Mouse (Mus musculus): Measurements from ENCODE around the gene Pusl1. TPM values are rescaled to one million over a fixed set of nuclear protein-coding genes. Genes with fewer than 3 reads are reported as not detected.

The Pusl1 gene
- polyA plus RNA-seq (2017; shearing (Covaris generic)): 10 to 100 TPM; 22.1 to 27.6 TPM

DNA sequence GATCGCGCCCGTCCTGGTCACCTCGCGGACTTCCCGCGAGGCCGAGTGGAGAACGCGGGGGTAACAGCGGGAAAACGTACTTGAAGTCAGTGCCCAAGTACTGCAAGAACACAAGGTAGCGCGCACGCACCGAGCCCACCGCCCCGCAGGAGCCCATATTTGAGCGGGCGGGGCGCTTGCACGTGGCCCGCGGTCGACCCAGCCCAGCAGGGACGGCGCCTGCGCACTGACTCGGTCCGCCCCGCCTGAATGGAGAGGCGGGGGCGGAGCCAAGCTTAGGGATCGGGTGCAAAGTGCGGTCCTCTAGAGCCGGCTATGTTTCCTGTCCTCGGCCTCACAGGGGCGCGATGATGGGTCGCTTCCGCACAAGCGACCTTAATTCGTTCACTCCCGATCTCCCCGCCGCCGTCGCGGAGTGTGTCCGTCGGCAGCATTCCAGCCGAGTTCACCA is at the start of gene Pusl1, which contains the start of gene Acap3:
Gene Pusl1 (minus strand): TSS at position 231 of the 451 bp plus-strand sequence.
Gene Acap3 (plus strand): TSS at position 272 of the 451 bp plus-strand sequence.
- peak; percentile 81 for ATAC-seq

DNA sequence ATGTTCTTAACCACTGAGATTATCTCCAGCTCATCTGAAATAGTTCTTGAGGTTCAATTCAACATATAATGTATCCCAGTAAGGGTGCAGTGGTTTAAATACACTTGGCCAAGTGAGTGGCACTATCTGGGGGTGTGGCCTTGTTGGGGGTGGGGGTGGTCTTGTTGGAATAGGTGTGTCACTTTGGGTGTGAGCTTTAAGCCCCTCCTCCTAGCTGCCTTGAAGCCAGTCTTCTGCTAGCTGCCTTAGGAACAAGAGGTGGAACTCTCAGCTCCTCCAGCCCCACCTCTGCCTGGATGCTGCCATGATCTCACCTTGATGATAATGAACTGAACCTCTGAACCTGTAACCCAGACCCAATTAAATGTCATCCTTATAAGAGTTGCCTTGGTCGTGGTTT is 40.5 kb upstream of the Pusl1 start:
- ATAC-seq: no peak

DNA sequence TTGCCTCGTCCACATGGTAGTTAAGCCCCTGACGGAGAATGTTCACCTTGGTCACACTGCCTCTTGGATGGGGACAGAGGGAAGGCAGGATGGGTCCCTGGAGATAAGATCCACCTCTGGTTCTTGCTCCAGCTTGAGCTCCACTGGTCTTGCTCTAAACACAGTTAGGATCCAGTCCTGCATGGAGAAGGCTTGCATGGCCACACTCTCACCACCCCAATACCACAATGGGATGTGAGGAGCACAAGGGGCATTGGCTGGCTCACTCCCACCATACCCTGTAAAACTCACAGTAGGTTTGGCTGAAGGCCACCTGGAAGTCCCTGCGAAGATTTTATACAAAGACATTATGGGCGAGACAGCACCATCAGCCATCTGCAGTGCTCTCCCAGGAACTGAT is 17.2 kb upstream of the Pusl1 start:
- ATAC-seq: no peak

GRCm38 (mm10) chr4:155908281-155908680 is 16.7 kb upstream of the Pusl1 start:
- ATAC-seq: no peak

GRCm38 (mm10) chr4:155907003-155907402 is 15.4 kb upstream of the Pusl1 start:
- no peak for ATAC-seq

DNA sequence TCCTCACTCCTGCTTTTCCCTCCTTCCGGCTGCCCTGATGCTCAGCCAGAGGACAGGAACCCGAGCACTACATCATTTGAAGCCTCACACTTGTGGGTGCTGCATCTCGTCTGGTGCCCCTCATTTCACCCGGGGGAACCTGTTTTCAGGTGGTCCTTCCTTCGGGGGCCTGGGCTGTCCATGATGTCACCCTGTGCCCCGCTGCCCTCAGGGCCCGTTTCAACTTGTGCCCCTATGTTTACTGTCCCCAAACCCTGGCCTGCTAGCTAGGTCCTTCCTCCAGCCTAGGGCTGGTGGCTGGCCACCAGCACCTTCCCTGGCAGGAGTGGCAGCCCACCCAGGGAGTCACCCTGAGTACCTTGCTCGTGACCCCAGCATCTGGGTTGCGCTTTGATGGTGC is 14.5 kb upstream of the Pusl1 start:
- no peak for ATAC-seq

- no peak for ATAC-seq
These were observed 14.1 kb upstream of the Pusl1 start for GRCm38 (mm10) chr4:155905634-155906033.

- ATAC-seq: no peak
These were observed 12.9 kb upstream of the Pusl1 start for GRCm38 (mm10) chr4:155904318-155905102.

DNA sequence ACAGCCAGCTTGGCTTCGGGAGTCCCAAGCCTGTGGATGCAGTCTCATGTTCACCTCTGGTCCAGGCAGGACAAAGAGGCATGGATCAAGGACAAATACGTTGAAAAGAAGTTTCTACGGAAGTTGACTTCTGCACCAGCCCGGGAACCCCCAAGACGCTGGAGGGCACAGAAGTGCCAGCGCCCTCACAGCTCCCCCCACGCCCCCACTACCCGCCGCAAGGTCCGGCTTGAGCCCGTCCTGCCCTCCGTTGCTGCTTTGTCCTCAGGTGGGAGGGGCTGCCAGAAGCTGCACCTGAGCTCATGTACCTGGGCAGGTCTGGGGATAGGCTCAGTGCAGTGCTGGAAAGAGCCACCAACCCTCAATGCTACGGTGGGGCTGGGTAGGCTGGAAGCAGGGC is 11.7 kb upstream of the Pusl1 start:
- ATAC-seq: no peak

GRCm38 (mm10) chr4:155901205-155901604 is 9.6 kb upstream of the Pusl1 start:
- no peak for ATAC-seq

- ATAC-seq: no peak
These were observed 7.8 kb upstream of the Pusl1 start for GRCm38 (mm10) chr4:155899355-155899754.

- no peak for ATAC-seq
These were observed 6.7 kb upstream of the Pusl1 start for GRCm38 (mm10) chr4:155898318-155898717.

DNA sequence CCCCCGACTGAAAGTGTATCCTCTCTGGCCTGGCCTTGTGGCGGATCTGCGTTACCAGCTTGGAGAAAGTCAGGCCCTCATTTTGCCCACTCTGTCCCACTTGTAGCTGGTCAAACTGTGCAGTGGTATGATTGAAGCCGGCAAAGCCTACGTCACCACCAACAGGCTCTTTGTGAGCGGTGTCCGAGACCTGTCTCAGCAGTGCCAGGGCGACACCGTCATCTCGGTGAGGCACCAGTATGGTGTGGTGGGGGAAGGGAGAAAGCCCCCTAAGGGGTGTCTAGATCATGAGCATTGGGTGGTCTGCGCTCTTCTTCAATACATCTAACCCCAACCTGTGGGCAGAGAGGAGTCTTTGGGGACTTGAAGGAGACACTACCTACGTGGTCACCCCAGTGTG is 4.9 kb upstream of the Pusl1 start:
- no peak for ATAC-seq

- ATAC-seq: no peak
These were observed 4.2 kb upstream of the Pusl1 start for GRCm38 (mm10) chr4:155895826-155896225.

GRCm38 (mm10) chr4:155895216-155895615 is 3.6 kb upstream of the Pusl1 start:
- no peak for ATAC-seq

GRCm38 (mm10) chr4:155894311-155894881 is 2.8 kb upstream of the Pusl1 start:
- no peak for ATAC-seq

DNA sequence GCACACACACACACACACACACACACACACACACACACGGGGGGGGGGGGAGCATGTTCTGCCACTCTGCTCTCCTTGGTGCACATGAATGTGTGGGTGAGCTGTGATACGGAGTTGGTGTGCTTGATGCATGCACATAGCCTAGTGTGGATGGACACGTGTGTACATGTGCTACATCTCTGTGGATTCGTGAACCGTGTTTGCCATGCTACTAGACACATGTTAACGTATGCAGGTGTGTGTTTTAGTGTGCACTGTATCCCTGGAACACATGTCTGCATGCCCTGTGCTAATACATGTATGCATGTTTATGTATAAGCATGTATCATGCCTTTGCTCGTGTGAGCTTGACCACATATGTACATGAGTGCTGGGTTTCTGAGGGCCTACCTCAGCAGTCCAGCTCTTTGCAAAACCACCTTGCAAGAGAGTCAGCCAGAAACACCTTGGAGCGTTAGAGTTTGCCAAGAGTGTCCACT is 1.7 kb upstream of the Pusl1 start:
- ATAC-seq: no peak

DNA sequence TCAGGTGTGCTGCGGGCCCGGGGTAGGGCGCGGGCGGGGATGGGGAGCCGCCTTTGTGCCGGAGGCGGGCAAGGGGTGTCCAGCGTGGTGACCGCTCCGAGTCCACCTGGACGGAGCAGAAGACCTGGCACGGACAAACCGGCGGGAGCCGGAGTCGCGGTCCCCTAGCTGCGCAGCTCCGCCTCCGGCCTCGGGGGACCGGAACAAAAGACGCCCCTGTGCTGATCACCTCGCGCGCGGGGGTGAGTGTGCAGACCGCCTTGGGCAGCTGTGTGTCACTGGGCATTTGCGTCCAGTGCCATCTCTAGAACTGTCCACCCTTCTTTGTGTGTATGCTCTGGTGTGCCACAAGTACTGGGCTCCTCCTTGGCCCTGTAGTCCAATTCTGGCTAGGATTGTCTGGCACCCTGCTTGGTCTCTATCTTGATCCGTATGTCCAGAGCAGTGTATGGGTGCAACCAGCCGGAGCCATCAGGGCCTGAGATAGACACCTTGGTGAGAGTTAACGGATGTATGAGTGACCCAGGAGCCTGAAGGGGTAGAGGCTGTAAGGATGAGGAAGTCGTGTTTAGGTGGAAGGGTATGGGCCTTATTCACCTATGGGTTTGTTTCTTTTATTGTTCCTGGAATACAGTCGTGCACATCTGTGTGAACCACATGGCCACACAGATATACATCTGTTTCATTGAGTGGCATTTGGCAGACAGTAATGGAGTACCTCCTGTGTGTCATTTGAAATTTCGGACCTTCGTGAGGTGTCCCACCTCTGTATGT is 1.0 kb upstream of the Pusl1 start:
- no peak for ATAC-seq

DNA sequence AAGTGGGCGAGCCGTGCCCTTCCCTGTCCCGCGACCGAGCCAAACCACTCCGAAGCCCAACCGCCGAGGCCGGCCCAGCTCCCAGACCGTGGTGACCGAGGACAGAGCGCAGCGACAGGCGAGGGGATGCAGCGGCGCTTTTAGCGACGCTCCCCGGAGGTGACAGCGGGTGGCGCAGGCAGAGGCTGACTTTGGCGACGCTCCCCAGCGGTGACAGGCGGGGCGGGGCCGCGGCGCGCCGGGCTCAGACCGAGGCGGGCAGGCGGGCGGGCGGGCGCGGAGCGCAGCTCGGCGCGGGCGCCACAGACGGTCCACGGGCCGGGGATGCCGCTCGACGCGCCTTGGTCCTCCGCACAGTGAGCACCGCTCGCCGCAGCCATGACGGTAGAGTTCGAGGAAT is 436 bp upstream of the Pusl1 start:
- peak; percentile 82 for ATAC-seq

GRCm38 (mm10) chr4:155891011-155891471 is 540 bp downstream of the Pusl1 start:
- no peak for ATAC-seq

- no peak for ATAC-seq
These were observed 2.3 kb downstream of the Pusl1 start for GRCm38 (mm10) chr4:155889316-155889715.

DNA sequence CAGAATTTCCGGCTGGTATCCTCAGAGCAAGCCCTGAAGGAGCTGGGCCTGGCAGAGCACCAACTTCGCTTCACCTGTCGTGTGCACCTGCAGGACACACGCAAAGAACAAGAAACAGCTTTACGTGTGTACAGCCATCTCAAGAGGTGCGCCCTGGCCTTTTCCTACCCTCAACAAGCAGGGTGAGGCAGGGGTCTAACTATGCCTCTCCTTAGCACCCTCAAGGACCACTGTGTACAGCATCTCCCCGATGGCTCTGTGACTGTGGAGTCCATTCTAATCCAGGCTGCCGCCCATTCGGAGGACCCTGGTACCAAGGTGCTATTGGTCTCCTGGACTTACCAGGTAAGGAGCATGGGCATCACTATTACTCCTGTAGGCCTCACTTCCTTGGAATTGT is 3.4 kb downstream of the Pusl1 start:
- no peak for ATAC-seq

DNA sequence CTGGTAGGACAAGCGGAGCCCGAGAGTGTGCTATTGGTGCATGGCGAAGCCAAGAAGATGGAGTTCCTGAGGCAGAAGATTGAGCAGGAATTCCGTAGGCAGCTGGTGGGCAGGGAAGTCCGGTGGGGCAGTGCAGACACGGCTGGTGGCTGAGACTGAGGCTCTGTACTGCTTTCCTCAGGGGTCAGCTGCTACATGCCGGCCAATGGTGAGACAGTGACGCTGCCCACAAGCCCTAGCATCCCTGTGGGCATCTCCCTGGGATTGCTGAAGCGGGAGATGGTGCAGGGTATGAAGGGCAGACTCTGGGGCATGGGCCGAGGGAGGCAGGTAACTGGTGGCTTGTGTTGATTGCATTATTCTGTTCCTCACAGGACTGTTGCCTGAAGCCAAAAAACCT is 3.9 kb downstream of the Pusl1 start:
- ATAC-seq: no peak
